Mouse (Mus musculus) liver, adult 2 months (tissue): Measurements from ENCODE around the gene Rad54l.

Experiments
- CTCF ChIP-seq: fragments of 200-500 bp; IDR thresholded peaks from 2 replicates; pipeline ENCODE4 v1.5.1; 2011; ENCODE audit warnings: low read depth, low read length, control low read depth
- POLR2A ChIP-seq: fragments of 200-500 bp; IDR thresholded peaks from 2 replicates; pipeline ENCODE4 v1.6.1; 2011; ENCODE audit warnings: low read length, control low read depth; ENCODE audit not compliant: insufficient read depth; ENCODE audit errors: extremely low read depth

DNA sequence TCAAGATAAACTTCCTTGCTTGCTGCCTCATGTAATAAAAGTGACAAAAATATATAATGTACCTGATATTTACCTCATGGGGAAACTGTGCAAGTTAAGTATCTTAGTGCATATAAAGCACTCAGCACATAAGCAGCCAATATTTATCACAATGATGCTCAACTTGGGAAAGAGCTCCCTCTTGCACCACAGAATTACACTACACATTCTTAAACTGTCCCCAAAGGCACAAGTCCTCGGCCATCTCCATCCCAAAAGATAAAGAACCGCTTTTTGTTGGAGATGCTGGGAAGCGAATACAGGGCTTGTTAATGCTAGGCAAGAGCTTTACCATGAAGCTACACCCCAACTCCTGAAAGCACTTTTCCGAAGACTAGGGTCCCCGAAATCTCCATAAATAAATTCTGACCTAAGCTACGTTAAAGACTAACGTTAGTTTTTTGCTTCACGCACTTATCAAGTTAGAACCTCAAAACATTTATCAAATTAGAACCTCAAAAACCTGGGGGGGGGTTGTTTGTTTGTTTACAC, 49.3 kb downstream of the Rad54l start:
- peak; percentile 16; the same call in 1 of the 2 replicates for TF ChIP-seq CTCF
- TF ChIP-seq POLR2A, result no peak
